Mouse (Mus musculus) MEL-GATA-1-ER (cell line): ENCODE results near the gene Paqr6.

Source experiments
- DNase-seq: peaks from one replicate; pipeline ENCODE4 v3.0.0-alpha.2; 2012; ENCODE audit warnings: low read depth; ENCODE audit errors: extremely low read depth

The Paqr6 gene

DNA sequence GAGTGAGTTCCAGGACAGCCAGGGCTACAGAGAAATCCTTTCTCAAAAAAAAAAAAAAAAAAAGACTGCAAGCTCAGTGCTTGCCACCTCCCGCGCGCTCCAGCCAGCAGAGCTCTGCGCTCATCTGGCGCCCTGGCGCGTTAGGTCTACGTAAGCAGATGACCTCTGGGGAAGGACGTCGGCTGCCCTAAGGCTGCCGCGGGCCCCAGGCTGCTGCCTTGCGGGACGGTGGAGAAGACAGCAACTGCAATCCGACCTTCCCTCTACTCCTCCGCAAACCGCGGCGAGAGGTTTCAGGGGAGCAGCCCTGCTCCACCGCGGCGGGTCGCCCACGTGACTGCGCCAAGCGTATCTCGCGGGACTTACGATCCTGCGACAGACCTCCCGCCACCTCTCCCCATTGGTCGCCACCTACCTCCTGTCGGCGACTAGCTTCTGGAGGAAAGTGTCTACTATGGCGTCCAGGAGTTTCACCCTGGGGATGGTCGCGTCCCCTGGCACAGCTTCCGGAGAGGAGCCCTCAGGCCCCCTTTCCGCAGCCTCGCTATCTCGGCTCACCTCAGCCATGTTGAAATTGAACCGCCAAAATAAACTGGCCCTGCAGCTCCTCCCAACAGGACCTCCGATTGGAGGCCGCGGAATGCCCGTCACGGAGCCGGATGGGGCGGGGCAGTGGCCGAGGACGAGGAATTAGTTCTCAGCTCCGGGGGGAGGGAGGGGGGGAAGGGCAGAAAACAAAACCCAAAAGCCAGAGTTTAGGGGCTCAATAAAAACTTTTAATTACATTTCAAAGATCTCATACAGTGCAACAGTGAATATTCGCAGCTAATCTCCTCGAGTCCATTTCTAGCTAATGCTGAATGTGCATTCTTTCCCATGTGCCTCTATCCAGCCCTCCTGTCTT is 45.6 kb downstream of the Paqr6 start, which contains the start of gene Pmf1:
Gene Pmf1 (minus strand): TSS at position 591 of the 904 bp plus-strand sequence.
- peak; percentile 92 for DNase-seq

GRCm38 (mm10) chr3:88410645-88411031 is 46.3 kb downstream of the Paqr6 start:
- no peak for DNase-seq

DNA sequence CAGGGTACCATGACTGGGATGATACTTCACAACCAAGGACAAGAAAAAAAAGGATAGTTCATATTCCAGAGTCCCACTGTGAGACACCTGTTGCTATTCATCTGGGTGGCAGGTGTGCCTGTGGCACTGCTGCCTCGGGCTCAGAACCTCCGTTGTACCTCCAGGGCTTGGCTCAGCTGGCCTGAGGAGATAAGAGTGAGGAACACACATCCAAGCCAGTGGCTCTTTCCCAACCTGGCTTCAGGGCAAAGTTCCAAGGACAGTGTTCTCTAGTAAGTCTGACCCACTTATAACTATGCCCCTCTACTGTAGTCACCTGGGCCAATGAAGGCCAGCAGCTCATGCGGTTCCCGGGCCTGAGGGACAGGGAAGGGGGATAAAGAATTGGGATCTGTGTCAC is 47.3 kb downstream of the Paqr6 start:
- DNase-seq = no peak

GRCm38 (mm10) chr3:88412636-88413035 is 48.3 kb downstream of the Paqr6 start:
- no peak for DNase-seq

GRCm38 (mm10) chr3:88415668-88416067 is 51.3 kb downstream of the Paqr6 start:
- no peak for DNase-seq

GRCm38 (mm10) chr3:88418016-88418415 is 53.6 kb downstream of the Paqr6 start:
- no peak for DNase-seq
